Mouse (Mus musculus) ovary, adult 18-20 months (tissue): ENCODE measurements at regions not wholly inside any gene's neighbourhood (a gene's known extent, or its start where the extent isn't known, plus 50 kb on each side); places are given as distances from the start of the nearest gene placed in this dataset.

Source experiments
- DNase-seq: peaks from one replicate; pipeline ENCODE4 v3.0.0; 2022; ENCODE audit warnings: low spot score, mixed read lengths

DNA sequence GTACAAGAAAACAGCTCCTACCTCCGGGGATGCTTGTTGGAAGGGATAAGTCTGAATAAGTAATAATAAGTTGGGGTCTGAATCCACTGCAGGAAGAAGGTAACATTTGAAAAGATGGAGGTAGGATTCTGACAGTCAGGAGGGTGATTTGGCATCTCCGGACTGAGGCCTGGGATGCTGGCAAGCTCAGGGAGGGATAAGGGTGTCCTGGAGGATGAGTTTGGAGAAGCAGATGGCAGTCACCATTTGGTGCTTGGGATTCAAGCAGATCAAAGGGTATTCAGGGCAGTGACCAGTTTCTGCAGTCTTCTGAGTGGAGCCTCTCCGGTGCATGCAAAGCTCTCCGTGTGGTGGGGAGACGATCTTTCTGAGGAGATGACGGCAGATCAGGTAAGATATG, 62.9 kb upstream of the Gm2310 start:
- DNase-seq = no peak

DNA sequence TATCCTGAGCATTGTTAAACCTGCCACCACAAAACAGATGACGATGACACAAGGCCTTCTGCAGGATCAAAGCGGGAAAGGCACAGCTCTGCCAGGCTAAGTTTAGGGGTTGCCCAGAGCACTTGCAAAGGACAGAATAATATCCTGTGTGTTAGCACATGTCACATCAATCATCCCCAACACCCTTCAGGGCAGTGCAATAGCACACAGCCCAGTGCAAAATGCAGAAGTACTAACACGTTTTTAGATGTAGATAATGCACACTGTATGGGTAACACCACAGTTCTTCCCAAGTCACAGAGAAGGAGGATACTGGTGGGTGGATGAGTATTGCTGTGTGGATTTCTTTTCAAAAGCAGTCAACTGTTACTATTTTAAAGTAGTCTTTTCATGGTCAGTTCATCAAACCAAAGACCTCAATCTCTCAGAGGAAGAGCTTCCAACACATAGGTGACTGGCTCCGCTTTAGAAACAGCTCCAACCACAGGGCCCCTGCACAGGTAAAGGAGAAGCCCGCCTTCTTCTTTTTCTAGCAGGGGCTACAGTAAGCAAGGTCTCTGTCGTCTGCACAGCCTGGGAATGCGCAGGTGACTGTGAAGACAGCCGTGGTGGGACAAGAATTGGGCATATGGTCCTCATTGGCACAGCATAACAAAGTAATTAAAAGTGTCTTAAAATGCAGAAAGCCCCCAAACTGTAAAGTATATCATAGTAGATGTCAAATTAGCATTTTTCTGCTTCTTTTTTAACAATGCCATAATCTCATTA, 61.6 kb upstream of the Gm2310 start:
- DNase-seq = no peak

DNA sequence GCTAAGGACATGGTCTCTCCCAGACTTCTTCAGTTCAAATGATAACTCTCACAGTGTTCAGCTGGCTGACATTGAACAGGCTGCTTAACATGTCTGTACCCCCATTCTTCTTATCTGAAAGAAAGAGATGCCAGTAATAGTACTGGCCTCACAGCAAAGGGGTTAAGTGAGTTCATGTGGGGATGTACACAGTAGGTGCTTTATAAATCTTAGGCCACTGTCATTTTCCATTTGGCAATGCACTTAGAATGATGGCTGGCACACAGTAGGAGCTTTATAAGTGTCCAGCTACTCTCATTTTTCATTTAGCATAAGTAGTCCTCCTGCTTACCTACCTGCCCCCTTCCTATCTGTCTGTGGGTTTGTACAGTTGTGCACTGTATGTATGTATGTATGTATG, 60.3 kb upstream of the Gm2310 start:
- DNase-seq = no peak

DNA sequence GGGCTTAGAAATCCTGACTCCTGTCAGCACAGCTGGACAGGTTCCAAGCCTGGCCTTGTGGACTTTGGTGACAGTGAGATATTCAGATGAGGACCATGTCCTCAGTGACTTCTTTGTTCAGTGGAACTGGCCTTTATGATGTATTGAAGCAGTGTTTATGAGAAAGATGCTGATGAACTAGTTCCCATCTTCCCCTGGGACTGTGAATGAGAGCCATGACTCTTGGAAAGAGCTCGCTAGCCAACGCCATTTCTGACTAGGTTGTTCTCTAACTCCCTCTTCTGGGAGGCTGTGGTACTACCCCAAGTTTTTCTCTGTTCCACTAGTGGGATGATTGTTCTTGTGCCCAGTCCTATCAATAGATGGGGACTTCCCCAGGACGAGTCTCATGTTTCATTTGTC, 57.7 kb upstream of the Gm2310 start:
- no peak for DNase-seq

DNA sequence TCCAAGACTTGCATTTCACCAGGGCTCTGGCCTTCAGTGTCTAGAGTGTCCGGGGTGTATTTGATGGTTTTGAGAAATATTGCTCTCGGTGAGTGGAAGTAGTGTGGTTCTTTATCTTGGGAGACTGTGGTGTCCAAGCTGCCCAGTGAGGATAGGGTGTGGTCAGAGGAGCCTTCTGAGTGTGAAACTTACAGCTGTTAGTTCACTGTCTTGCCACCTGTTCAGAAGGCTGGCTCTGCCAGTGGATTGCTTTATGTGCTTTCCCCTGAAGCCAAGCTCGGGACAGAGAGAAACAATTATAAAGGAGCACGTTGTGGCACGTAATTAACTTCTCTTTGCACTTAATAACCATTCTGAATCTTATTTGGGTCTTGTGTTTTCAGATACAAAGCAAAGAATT, 57.2 kb upstream of the Gm2310 start:
- no peak for DNase-seq

DNA sequence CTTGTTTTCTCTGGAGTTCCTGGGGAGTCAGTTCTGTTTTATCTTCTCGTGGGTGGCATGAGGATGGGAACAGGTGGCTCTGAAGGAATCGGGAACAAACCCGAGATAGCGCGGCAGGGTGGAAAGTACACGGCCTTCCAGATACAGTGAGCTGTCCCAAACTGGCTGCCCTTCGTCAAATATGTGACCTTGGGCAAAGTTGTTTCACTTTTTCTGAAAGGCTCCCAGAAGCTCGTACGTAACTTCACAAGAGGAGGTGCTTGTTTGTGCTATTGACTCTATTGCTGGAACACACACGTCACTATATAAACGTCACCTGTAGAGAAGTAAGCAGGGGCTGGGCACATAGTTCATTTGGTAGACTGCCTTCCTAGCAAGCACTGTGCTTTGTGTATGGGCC, 49.9 kb upstream of the Gm2310 start:
- DNase-seq = peak; percentile 50
